Mouse (Mus musculus) spleen, postnatal 14 days (tissue): ENCODE data around the gene Serf1.
"Not testable (repeated sequence)": the region's sequence is repeated elsewhere in the genome, so short reads cannot be mapped to it uniquely, and the experiment has no call there.

ENCODE experiments used
- DNase-seq, 2 experiments: peaks; one replicate each; pipeline ENCODE4 v3.0.0; 2021 to 2022; ENCODE audit warnings: low spot score in 2 of 2

Serf1 gene

DNA sequence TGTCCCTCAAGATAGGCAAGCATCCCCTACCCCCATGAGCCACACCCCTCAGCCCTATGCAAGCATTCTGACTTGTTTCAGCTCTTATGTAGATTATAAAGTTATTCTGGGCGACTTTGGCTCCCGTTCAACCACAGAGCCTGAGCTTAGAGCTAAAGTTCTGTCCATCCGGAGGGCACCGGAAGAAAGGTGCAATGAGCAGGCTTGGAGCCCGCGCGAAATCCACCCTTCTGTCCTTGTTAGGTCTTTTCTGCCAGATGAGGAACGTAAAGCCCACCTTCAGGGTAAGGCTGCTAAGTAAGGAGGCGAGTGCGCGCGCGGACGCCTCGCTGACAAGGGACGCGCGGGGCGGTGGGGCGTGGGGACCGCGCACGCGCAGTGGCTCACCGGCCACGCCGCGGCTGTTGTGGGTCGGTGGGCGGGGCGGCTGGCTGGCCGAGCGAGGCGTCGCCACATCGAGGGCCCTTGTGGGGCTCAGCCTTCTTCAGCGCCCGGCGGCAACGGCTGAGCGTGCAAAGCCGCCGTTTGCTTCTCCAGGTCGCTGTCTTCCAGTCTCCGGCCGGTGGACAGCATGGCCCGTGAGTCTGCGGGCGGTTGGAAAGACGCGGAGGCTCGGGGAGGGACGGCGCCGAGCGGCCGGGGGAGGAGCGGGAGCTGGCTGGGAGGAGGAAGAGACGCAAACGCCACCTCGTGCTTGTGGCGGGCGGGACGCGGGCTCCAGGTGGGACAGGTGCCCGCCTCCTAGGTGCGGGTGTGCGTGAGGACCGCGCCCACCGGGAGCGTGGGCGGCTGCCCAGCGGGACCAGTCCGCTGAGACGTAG lies at the start of gene Serf1:
TSS of gene Serf1 (plus strand) at position 361 of the 821 bp plus-strand sequence.
- DNase-seq: peak; percentile 57 to 62

DNA sequence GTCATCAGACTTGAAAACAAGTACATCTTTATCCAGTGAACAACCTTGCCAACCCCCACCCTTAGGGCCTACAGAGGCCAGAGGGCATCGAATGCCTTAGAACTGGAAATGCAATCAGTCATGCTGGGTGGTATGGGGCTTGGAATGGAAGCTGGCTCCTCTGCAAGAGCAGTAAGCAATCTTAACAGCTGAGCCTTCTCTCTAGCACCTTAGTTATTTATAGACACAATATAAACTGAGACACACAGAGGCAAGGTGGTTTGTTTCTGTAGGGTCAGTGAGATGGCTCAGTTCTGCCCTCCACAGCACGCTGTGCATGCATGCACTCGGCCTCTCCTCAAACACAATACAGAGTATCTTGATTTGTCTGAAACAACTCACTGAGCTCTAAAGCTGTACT lies 43.9 kb upstream of the Serf1 start:
- DNase-seq: no peak

DNA sequence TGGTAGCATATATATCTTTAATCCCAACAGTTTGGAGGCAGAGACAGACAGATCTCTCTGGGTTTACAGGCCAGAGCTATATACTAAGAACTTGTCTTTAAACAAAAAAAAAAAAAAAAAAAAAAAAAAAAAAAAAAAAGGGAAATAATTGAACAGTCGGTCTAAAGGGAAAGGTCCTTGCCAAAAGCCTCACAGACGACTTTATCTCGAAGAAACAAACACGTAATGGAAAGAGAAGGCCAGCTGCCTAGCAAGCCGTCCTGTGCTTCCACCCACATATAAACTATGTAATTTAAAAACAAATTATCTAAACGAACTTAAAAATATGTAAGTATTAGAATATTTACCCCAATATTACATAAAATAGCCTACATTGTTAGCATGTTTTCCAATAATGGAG lies 40.0 kb upstream of the Serf1 start:
- no peak for DNase-seq

DNA sequence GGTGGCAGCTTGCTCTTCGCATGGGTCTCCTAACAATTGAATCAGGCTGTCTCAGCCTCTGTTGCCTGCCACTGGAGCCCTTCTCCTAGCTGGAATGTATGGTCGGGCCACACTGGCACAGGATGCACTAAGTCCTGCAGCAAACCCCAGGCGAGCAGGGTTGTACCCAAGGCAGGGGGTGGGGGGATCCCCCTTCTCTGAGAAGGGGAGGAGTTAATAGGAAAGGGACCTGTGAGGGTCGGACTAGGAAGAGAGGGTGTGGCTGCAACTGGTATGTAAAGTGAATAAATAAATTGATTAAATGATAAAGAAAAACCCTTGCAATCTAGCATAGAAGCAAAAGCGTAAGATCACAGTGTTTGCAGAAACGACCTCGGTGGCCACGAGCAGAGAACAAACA lies 36.3 kb upstream of the Serf1 start:
- no peak for DNase-seq

DNA sequence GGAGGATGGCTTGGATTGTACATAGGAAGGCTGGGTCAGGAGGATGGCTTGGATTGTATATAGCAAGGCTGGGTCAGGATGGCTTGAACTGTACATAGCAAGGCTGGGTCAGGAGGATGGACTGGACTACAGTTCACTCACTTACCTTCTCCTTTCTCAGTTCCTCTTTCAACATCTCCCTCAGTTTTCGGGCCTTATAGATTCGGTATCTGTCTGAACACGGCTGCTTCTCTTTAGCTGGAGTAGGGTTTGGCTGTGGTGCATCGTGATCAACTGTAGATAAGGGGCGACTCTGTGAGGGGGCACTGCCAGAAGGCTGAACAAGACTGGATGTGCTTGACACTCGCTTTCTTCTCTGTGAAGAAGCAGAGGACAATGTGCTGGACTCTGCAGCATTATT lies 9.0 kb upstream of the Serf1 start:
- no peak for DNase-seq

DNA sequence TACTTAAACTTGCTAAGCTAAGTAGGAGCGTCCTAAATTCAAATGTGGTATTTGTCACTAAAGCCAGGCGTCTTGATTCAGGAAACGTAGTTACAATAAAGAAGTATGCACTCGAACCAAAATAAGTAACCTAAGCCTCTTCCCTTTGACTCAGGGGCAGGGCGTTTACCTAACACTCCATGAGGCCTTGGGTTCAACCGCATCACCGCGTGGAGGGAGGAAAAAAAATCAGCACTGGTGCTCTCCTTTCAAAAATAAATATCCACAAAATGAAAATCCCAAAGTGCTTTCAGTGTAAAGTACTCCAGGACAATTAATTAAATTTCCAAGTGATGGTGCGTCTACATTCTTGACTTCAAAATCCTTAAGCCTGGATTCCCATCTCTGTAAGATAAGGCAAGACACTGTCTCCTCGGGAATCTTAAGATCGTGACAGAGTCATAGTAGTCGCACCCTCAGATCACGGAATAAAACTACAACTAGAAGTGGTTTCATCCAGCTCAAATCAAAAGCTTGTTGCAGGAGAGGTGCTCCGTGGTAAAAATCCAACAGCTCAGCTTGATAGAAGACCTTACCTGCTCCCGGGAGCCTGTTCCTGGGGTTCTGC lies 4.7 kb upstream of the Serf1 start:
- DNase-seq: no peak

GRCm38 (mm10) chr13:100103748-100104254 lies 4.0 kb upstream of the Serf1 start, which contains the start of gene Bdp1:
TSS of gene Bdp1 (minus strand) at chr13:100104070.
- DNase-seq: peak; percentile 86 to 96

DNA sequence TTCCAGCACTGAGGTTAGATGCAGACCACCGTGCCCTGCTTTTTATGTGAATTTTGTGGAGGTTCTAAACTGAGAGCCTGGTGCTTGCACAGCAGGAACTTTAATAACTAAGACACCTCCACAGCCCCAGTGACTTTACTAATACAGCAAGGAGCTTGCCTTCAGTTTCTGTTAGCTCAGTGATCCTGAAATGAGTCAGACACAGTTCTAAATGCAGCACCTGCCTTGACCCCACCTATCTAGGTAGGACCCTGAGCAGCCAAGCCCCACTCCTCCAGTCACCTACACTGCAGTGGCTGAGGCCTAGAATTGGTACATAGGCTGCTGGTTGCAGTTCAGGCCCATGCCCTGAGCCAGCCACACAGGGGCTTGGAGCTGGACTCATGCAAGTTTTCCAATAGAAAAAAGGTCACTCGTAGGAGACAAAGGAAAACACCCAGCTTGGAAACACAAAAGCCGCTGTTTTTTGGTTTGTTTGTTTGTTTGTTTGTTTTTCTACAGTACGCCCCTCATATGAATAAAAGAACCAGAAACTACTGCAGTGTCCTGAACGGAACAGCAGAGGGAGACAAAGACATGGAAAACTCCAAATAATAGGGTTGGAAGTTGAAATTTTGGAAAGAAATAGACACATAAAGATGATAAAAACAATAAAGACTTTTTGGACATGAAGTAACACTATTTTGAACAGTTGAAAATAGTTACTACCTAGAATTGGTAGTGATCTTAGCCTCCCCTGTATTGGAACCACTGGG lies 4.6 kb downstream of the Serf1 start:
- no peak for DNase-seq

DNA sequence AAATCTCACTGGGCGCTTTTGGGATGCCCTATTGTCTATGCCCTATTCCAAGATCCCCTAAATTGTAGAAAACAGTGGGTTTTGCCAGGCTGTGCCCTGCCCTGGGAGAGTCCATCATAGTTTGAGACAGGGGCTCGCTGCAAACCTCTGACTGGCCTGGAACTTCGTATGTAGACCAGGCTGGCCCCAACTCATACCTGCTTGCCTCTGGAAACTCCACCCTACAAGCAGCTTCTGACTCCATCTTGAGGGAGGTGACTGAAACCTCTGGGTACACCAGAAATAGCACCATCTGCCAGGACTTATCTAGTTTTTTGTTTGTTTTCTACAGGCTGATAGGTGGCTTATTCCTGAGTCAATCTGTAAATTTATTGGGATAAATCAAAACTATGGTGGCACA lies 16.2 kb downstream of the Serf1 start:
- DNase-seq: no peak

GRCm38 (mm10) chr13:100124423-100125257 lies 16.8 kb downstream of the Serf1 start, which contains the start of gene Smn1:
TSS of gene Smn1 (plus strand) at chr13:100124852.
- peak; percentile 75 to 79 for DNase-seq

- DNase-seq: no peak
These were observed 17.4 kb downstream of the Serf1 start for GRCm38 (mm10) chr13:100125258-100125643.

- DNase-seq: no peak
These were observed 34.0 kb downstream of the Serf1 start for GRCm38 (mm10) chr13:100141646-100142314.

DNA sequence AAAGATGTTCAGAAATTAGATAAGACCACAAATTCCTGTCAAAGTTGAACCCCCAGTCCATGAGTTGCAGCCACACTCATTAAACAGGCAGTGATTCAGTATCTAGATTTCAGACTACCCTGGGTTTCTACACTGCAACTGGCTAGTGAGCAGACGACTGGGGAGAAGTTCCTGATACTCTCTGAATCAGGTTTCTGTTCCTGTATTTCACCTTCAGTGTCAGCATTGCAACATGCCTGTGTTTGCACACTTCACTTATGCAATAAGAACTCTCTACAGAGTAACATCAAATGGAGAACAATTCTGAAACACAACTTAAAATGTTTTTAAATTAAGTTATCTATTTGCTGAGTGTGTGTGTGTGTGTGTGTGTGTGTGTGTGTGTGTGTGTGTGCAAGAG lies 44.8 kb downstream of the Serf1 start:
- DNase-seq: peak in 1 of 2 experiments; percentile 3

GRCm38 (mm10) chr13:100156624-100157023 lies 48.8 kb downstream of the Serf1 start:
- no peak for DNase-seq

- DNase-seq: not testable (repeated sequence)
These were observed 53.5 kb downstream of the Serf1 start for GRCm38 (mm10) chr13:100161171-100161870.

DNA sequence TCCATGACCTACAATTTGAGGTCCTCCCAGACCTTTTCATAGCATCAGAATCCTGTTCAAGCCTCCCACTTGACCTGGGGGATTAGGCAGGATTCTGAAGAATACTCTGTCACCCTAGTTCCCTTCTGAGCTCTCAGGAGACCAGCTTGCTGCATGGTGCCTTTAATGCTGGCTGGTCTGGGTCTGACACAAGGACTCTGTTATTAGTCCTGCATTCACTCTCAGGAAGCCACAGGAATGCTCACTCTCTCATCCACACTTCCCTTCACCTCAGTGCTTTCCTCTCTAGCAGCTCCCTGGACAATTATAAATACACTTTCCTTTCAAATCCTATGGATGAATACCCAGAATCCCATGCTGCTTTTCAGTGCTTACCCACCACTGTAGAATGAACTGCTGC lies 54.7 kb downstream of the Serf1 start:
- DNase-seq: not testable (repeated sequence)
